Mouse (Mus musculus) ovary, adult 18-20 months (tissue): Measurements from ENCODE around the gene Zfp865.
"Not testable (repeated sequence)": the region's sequence is repeated elsewhere in the genome, so short reads cannot be mapped to it uniquely, and the experiment has no call there.

Experiments used
- DNase-seq: peaks from one replicate; pipeline ENCODE4 v3.0.0; 2022; ENCODE audit warnings: low spot score, mixed read lengths

The Zfp865 gene

DNA sequence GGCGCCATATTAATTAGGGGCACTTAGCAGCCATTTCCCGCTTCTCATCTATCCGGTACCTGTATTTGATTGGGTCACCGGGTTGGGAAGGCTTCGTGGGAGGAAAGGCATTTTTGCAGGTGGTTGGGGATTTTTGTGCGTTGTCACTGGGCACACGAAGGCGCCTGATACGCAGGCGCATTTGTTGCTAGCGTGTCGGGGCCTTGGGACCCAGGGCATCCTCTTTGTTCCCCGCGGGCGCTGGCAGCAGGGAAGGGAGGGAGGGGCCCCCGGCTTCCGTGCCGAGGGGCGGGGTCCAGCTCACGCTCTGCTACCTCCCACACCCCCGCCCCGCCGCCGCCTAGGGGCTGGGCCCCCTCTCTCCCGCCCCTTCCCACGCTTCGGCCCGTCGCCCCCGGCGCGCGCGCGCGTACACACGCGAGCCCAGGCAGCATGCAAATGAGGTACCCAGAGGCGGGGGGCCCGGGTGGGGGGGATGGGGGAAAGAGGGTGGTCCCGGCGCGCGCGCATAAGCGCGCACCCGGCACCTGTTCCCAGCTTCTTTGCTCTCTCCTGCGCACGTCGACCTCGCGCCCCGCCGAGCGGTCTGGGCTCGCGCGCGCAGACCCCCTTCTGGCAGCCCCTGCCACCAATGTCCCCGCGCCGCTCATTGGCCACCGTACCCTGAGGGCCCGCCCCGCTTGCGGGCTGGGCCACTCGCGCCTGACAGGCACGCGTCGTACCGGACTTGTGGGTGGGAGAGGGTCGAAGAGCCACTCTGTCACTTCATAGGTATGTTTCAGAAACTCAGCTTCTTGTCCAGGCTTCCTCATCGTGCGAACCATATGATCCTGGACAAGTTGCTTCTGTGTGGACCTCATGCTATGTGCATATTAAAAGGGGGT lies 4.8 kb upstream of the Zfp865 start, which contains the start of gene Gm44973:
Gene Gm44973, plus strand, starts transcription at position 379 of the 884 bp plus-strand sequence.
- peak; percentile 91 for DNase-seq

DNA sequence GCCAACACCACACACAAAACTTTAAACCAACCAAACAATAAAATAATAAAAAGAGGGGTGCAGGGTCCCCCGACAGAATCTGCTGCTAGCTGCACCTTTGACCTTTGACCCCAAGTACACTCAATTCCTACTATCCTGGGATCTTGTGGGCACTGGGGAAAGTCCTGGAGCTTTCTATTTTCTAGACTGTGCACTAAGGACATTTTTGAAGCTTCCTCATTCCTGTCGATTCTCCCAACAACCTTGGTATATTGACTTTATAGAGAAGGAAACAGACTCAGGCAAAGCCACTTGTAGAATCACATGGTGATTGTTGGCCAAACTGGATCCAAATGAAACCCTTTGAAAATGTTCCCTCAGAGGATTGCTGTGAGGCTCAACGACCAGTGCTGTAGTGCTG lies 4.1 kb upstream of the Zfp865 start:
- DNase-seq: no peak

DNA sequence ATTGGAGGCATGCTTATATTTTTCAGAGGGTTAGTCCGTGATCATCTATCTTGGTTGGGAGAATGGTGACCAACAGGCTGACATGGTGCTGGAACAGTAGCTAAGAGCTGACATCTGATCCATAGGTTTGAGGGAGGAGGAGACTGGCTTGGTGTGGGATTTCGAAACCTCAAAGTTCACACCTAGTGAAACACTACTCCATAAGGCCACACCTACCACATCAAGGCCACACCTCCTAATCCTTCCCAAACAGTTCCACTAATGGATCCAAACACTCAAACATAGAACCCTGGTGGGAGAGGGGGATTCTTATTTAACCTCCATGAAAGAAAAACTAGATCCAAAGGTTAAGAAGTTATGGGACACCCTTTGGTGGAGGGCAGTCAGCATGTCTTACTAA lies 3.3 kb upstream of the Zfp865 start:
- DNase-seq: no peak

DNA sequence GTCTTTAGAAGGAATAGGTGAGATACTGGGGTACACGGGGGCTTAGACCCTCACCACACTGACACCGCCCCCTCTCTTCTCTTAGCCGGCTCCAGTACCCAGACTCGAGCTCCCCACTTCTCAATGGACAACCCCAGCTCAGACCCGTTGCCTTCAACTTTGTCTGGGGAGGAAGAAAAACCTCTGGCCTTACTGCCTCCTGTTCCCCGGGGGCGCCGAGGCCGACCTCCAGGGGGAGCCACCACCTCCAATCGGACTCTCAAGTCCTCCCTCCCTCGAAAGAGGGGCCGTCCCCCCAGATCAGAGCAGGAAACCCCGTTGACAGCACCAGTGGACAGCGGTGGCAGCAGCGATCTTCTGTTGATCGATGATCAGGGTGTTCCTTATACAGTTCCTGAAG lies 2.8 kb upstream of the Zfp865 start:
- no peak for DNase-seq

DNA sequence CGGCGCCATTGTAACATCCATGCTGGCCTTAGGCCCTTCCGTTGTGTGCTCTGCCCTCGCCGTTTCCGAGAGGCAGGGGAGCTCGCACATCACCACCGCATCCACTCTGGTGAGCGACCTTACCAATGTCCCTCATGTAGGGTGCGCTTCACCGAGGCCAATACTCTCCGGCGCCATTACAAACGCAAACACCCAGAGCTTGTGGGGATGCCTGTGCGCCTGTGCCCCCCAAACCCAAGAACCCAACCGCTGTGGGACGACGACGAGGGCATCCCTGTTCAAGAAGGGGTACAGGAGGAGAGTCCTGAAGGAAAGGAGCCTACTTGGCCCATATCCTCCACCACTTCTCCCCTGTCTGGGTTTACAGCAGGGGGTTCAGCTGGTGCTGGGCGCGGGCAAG lies 2.2 kb upstream of the Zfp865 start:
- DNase-seq: no peak

DNA sequence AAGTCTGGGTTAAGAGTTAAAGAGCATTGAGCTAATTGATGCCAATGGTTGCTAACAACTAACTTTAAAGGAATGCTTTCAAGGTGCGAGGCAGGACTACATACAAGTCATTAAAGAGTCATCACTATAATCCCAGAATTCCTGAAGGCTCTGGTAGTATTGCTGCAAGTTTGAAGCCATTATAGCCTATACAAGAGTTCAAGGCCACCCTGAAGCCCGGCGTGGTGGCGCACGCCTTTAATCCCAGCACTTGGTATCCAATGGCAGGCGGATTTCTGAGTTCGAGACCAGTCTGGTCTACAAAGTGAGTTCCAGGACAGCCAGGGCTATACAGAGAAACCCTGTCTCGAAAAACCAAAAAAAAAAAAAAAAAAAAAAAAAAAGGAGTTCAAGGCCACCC lies 600 bp upstream of the Zfp865 start:
- not testable (repeated sequence) for DNase-seq

DNA sequence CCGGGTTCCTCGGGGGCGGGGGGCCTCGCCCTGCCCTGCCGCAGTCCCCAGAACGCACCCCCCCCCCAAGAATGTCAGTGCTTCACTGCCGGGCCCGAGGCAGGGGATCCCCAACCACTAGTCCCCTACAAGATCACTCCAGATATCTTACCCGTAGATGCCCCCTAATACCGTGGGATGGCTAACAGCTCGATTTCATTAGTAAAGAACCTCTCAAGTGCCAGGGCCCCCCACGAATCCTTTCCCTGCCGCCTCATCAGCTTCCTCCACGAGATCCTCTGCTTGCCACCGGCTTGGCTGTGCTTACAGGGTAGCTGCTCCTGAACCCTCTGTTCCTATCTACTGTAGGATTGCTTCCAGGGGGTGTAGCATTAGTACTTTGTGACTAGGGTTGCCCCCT lies 509 bp downstream of the Zfp865 start:
- no peak for DNase-seq

DNA sequence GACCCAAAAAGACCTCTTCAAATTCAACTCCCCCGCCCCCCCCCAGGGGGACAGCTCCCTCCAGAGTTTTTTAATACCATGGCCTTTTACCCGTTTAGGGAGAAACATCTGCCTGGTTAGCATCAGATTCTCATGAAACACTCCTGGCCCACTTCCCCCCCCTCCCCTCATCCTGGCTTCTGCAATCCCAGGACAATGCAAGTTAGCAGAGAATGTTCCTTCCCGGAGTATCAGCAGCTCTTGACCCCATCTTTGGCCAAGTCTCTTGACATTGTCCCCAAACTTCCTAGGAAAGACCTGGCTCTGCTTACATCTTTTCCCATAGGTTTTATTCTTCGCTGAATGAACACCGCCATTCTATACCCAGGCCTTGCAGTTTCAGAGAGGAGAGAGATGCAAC lies 1.0 kb downstream of the Zfp865 start:
- DNase-seq: no peak

DNA sequence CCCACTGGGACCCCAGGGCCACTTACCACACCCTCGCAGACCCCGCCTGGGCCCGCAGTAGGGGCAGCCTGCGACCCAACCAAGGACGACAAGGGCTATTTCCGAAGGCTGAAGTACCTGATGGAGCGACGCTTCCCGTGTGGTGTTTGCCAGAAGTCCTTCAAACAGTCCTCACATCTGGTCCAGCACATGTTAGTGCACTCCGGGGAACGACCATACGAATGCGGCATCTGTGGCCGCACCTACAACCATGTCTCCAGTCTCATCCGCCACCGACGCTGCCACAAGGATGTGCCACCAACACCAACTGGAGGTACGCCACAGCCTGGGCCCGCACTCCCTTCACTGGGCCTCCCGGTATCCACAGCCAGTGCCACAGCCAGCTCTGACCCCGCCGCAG lies 9.4 kb downstream of the Zfp865 start:
- no peak for DNase-seq

DNA sequence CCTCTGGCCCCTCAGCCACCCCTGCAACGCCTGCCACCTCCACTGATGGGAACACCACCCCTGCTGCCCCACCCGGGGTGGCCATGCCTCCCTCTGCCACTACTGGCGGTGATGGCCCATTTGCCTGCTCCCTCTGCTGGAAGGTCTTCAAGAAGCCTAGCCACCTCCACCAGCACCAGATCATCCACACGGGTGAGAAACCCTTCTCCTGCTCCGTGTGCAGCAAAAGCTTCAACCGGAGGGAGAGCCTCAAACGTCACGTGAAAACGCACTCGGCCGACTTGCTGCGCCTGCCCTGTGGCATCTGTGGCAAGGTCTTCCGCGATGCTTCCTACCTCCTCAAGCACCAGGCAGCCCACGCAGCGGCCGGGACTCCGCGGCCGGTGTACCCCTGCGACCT lies 9.8 kb downstream of the Zfp865 start:
- DNase-seq: no peak

DNA sequence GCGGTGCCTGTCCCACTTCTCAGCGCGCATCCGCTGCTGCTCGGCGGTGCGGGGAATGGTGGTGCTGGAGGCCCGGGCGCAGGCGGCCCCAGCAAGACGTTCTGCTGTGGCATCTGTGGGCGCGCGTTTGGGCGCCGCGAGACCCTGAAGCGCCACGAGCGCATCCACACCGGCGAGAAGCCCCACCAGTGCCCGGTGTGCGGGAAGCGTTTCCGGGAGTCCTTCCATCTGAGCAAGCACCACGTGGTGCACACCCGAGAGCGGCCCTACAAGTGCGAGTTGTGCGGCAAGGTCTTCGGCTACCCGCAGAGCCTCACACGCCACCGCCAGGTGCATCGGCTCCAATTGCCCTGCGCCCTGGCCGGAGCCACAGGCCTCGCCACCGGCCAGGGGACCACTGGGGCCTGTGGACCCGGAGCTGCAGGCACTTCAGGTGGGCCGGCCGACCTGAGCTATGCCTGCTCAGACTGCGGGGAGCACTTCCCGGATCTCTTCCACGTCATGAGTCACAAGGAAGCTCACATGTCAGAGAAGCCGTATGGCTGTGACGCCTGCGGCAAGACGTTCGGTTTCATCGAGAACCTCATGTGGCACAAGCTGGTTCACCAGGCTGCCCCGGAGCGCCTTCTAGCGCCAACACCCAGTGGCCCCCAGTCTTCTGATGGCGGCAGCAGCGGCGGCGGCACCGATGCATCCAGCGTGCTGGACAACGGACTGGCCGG lies 10.5 kb downstream of the Zfp865 start:
- DNase-seq: no peak

DNA sequence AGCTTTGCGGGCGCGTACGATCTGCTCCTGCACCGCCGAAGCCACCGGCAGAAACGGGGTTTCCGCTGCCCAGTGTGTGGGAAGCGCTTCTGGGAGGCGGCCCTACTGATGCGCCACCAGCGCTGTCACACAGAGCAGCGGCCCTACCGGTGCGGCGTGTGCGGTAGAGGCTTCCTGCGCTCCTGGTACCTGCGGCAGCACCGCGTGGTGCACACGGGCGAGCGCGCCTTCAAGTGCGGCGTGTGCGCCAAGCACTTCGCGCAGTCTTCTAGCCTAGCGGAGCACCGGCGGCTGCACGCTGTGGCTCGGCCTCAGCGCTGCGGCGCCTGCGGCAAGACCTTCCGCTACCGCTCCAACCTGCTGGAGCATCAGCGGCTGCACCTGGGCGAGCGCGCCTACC lies 11.3 kb downstream of the Zfp865 start:
- DNase-seq: no peak

DNA sequence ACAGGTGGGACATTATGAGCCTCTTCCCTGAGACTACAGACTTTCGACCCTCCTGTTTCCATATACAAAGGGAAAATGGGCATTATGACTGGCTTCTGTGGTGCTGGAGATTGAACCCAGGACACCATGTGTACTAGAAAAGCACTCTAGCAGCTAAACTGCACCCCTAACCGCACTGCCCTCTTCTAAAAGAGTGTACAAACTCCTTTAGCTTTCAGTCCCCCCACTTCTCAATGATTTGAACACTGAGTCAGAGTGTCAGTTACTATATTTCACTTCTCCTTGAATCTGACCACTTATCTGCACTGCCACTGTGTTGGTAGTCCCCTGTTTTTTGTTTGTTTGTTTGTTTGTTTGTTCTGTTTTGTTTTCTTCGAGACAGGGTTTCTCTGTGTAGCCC lies 13.6 kb downstream of the Zfp865 start, which contains the start of gene 4632433K11Rik:
Gene 4632433K11Rik, plus strand, starts transcription at position 301 of the 400 bp plus-strand sequence.
- DNase-seq: no peak

DNA sequence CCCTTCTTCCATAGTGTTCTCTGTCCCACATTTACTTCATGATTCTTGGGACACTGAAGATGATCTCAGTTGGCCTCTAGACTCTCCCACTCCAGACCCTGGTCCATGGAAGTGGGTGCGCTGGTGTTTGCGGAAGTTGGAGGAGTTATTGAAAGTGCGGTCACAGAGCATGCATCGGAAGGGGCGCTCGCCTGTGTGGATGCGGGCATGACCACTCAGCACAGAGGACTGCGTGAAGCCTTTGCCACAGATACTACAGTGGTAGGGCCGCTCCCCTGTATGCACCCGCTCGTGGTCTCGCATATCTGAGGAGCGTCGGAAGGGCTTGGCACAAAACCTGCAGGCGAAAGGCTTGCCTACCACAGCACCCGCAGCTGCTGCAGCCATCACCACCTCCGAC lies 15.5 kb downstream of the Zfp865 start:
- DNase-seq: no peak

DNA sequence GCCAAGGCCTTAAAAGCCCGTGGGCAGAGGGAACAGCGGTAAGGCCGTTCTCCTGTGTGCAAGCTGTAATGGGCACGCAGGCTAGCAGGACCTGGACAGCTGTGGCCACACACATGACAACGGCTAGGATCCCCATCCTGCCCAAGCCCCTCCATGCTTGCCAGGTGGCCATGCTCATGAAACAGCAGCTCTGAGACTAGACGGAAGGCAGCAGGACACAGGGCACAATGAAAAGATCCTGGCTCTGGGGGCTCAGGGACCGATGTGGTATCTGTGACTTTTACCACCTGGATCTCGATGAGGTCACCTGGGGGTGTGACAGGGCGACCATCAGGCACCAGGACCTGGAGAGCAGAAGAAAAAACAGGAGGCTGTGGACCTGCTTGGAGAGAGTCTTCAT lies 16.0 kb downstream of the Zfp865 start:
- DNase-seq: no peak

DNA sequence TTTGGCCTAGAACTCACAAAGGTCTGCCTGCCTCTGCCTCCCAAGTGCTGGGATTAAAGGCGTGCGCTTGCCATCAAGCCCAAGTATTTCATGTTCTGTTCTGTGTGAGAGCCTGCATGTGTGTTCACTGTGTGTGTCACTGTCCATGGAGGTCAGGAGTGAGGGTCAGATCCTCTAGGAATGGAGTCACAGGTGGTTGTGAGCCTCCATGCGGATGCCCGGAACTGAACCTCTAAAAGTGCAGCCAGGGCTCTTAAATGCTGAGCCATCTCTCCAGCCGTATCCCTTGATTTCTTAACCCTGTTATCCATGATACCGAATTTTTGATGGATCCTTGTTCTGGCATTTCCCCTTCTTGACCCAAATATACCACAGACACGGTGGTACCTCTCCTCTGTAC lies 16.9 kb downstream of the Zfp865 start:
- DNase-seq: no peak

DNA sequence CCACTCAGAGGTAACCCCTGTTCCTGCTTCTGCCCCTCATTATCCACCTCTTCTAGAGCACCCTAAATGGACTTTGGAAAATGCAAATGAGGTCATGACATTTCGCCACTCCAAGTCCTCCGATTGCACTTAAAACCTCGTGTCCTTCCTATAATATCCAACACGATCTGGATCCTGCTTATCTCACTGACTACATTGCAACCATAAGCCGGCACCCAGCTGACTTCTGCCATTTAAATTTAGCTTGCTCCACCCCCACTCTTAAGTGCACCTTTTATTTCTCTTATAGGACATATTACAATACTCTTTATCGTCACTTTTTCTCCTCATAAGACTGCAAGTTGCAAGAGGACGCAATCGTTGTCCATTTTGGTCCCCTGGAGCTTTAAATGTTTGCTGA lies 17.3 kb downstream of the Zfp865 start:
- no peak for DNase-seq

DNA sequence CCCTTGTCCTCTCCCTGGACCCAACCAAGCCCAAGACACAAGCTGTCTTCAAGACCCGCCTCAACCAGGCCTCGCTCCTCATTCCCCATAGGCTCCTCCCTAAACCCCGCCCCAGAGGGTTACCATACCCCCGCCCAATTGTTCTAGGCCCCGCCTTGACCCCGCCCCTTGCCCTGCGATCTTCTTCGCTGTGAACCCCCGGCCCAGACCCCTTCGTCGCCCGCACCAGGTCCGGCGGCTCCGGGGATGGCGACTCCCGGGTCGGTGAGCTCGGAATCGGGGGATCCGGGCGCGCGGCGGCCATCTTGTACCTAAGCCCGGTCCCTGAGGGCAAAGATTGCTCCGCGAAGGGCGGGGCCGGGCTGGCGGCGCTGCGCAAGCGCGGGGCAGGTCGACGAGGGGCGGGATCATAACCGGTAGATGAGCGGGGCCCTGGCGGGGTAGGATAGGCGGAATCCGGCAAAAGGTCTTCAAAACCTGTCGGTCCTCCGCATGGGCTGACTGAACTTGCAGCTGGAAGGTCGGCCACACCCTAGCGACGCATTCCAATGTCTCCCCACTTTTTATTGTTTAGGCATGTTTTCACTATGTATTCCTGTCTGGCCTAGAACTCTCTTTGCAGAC lies 18.0 kb downstream of the Zfp865 start, which contains the start of gene Zfp784:
Gene Zfp784, minus strand, starts transcription at position 338 of the 624 bp plus-strand sequence.
- DNase-seq: peak; percentile 88

DNA sequence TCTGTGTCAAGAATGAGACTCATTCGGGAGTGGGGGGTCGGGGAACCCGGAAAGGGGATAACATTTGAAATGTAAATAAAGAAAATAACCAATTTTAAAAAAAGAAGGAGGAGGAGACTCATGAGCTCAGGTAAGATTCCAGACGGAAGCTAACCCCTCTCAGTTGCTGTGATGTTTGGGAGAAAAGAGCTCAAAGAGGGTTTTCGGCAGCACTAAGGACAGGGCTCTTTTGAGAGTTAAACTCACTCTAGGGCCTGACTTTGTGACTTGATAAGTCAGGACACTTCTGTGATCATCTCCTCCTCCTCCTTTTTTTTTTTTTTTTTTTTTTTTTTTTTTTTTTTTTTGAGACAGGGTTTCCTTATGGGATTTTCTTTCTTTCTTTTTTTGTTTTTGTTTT lies 18.8 kb downstream of the Zfp865 start:
- no peak for DNase-seq

DNA sequence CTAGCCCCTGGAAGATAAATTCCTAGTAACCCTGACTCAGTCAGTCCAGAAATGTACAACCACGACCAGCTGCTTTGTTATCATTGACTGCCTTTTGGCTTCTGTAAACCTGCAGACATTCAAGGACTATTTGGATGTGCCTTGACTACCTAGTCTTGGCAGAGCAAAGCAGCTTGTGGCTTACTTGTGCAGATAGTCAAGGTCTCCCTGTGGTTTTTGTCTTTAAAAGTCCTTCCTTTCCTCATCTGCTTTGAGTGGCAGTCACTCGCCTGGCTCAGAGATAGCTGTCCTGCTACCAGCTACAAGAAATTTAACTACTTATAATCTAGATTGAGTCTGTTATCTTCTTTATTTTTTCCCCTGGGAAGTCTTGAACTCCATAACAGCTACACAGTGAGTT lies 24.8 kb downstream of the Zfp865 start:
- no peak for DNase-seq

DNA sequence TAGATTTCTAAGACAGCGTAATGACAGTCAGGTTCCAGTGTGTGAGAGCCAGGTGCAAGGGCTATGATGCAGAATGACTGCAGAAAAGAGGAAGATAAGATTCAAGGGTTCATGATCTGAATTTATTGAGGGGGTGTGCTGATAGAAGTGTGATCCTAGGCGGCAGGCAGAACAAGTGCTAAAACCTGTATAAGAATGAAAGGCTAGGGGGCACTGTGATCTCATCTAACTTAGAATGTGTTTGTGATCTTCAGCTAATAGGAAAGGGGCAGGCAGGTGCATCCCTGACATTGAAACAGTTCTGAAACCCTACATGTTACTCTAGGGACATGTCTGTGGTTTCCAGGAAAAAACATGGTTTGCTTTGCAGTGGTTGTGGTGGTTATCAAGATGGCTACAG lies 25.9 kb downstream of the Zfp865 start:
- DNase-seq: no peak

DNA sequence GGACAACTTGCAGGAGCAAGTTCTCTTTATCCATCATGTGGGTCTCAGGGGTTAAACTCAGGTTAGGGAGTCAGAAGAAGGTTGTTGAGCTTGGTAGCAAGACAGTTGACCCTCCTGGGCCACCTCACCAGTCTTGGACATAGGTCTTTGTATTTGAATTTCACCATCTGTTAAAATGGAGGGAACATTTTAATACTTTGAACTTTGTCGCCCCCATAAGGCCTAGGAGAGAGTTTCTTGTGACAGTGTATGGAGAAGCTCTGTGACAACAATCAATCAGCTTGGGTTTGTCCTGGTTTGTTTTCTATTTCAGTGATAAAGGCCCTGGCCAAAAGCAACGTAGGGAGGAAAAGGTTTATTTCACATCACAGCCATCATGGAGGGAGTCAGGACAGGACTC lies 27.1 kb downstream of the Zfp865 start:
- DNase-seq: no peak
